Mouse (Mus musculus): ENCODE results near the gene Skiv2l. TPM values are rescaled to one million over a fixed set of nuclear protein-coding genes. Genes with fewer than 3 reads are reported as not detected.

The Skiv2l gene
- total and polyA plus RNA-seq, 2 experiments from 2014 or later: 44.5 to 98.1 TPM

GRCm38 (mm10) chr17:34896366-34896765, 46.4 kb upstream of the Skiv2l start:
- Histone ChIP-seq H3K4me3 (ENCODE audit: low read length) (no peak overlapping the region), H3K9me3 (ENCODE audit: low read length) (no peaks in the 10 kb centered on the region), H3K27me3 (ENCODE audit: insufficient read depth, low read length) (no peaks in the 10 kb centered on the region), H3K36me3 (ENCODE audit: insufficient read depth, low read length) (peaks cover 5% of the 10 kb centered on the region; the same call in 1 of the 2 replicates), H3K27ac (no peak overlapping the region), H3K4me2 (ENCODE audit: low read depth, low read length) (0 out of 2 replicates have a peak overlapping the region, but pooled peaks have one; percentile 94), H3K4me1 (ENCODE audit: insufficient read depth, low read length) (peaks cover 15% of the 10 kb centered on the region; the same call in 1 of the 2 replicates), H3K9ac (replicated peaks; ENCODE audit: low read length) (no peak overlapping the region)
- no peak for TF ChIP-seq CTCF (IDR thresholded peaks at IDR 0.05; ENCODE audit: low read depth)
- 83% methylated on average over 17 of the region's 17 CpGs for WGBS
- ATAC-seq (no peak), DNase-seq (ENCODE audit: low spot score) (no peak)

- ATAC-seq (no peak), DNase-seq (ENCODE audit: low spot score) (no peak)
- Histone ChIP-seq H3K4me2 (ENCODE audit: low read depth, low read length) (peak overlapping the region; percentile 90), H3K27ac (peak overlapping the region; percentile 91), H3K4me1 (ENCODE audit: insufficient read depth, low read length) (peaks cover 15% of the 10 kb centered on the region; the same call in 1 of the 2 replicates), H3K4me3 (ENCODE audit: low read length) (peak overlapping the region; percentile 75), H3K9me3 (ENCODE audit: low read length) (no peaks in the 10 kb centered on the region), H3K27me3 (ENCODE audit: insufficient read depth, low read length) (no peaks in the 10 kb centered on the region), H3K9ac (replicated peaks; ENCODE audit: low read length) (peak overlapping the region; percentile 85), H3K36me3 (ENCODE audit: insufficient read depth, low read length) (no peaks in the 10 kb centered on the region; the same call in 1 of the 2 replicates)
- no peak for TF ChIP-seq CTCF (IDR thresholded peaks at IDR 0.05; ENCODE audit: low read depth)
- 89% methylated on average over 15 of the region's 15 CpGs for WGBS
Observed at GRCm38 (mm10) chr17:34895724-34896123, 45.7 kb upstream of the Skiv2l start.

GRCm38 (mm10) chr17:34894801-34895530, 45.0 kb upstream of the Skiv2l start:
- DNase-seq (ENCODE audit: low spot score) (peak; percentile 45), ATAC-seq (peak; percentile 44)
- Histone ChIP-seq H3K27me3 (ENCODE audit: insufficient read depth, low read length) (no peaks in the 10 kb centered on the region), H3K27ac (peak overlapping the region; percentile 91), H3K4me2 (ENCODE audit: low read depth, low read length) (peak overlapping the region; percentile 90), H3K4me1 (ENCODE audit: insufficient read depth, low read length) (peaks cover 15% of the 10 kb centered on the region; the same call in 1 of the 2 replicates), H3K4me3 (ENCODE audit: low read length) (peak overlapping the region; percentile 75), H3K9ac (replicated peaks; ENCODE audit: low read length) (peak overlapping the region; percentile 85), H3K36me3 (ENCODE audit: insufficient read depth, low read length) (no peaks in the 10 kb centered on the region; the same call in 1 of the 2 replicates), H3K9me3 (ENCODE audit: low read length) (no peaks in the 10 kb centered on the region)
- WGBS: 6% methylated on average over 46 of the region's 51 CpGs
- TF ChIP-seq CTCF (IDR thresholded peaks at IDR 0.05; ENCODE audit: low read depth): no peak

- Histone ChIP-seq H3K27me3 (ENCODE audit: insufficient read depth, low read length) (no peaks in the 10 kb centered on the region), H3K4me1 (ENCODE audit: insufficient read depth, low read length) (peaks cover 15% of the 10 kb centered on the region; the same call in 1 of the 2 replicates), H3K27ac (peak overlapping the region; percentile 91), H3K4me3 (ENCODE audit: low read length) (peak overlapping the region; percentile 75), H3K36me3 (ENCODE audit: insufficient read depth, low read length) (no peaks in the 10 kb centered on the region; the same call in 1 of the 2 replicates), H3K4me2 (ENCODE audit: low read depth, low read length) (peak overlapping the region; percentile 90), H3K9me3 (ENCODE audit: low read length) (no peaks in the 10 kb centered on the region), H3K9ac (replicated peaks; ENCODE audit: low read length) (peak overlapping the region; percentile 85)
- peak; percentile 20; the same call in 1 of the 2 replicates for TF ChIP-seq CTCF (IDR thresholded peaks at IDR 0.05; ENCODE audit: low read depth)
- WGBS: 2% methylated on average over 21 of the region's 51 CpGs
- ATAC-seq: peak; percentile 94
- DNase-seq (ENCODE audit: low spot score): peak; percentile 99
Observed at GRCm38 (mm10) chr17:34894074-34894597, 44.1 kb upstream of the Skiv2l start.

- Histone ChIP-seq H3K9ac (replicated peaks; ENCODE audit: low read length) (peak overlapping the region; percentile 85; the same call in 1 of the 2 replicates), H3K4me1 (ENCODE audit: insufficient read depth, low read length) (peaks cover 15% of the 10 kb centered on the region; the same call in 1 of the 2 replicates), H3K4me3 (ENCODE audit: low read length) (peak overlapping the region; percentile 75), H3K4me2 (ENCODE audit: low read depth, low read length) (peak overlapping the region; percentile 90), H3K36me3 (ENCODE audit: insufficient read depth, low read length) (no peaks in the 10 kb centered on the region; the same call in 1 of the 2 replicates), H3K27ac (peak overlapping the region; percentile 91), H3K9me3 (ENCODE audit: low read length) (no peaks in the 10 kb centered on the region), H3K27me3 (ENCODE audit: insufficient read depth, low read length) (no peaks in the 10 kb centered on the region)
- 65% methylated on average over 12 of the region's 12 CpGs for WGBS
- DNase-seq (ENCODE audit: low spot score) (no peak), ATAC-seq (no peak)
- TF ChIP-seq CTCF (IDR thresholded peaks at IDR 0.05; ENCODE audit: low read depth): no peak
Observed at GRCm38 (mm10) chr17:34893072-34893824, 43.2 kb upstream of the Skiv2l start.

GRCm38 (mm10) chr17:34891377-34891776, 41.4 kb upstream of the Skiv2l start:
- peaks cover 13% of the 10 kb centered on the region; the same call in 1 of the 2 replicates for H3K4me1 ChIP-seq (ENCODE audit: insufficient read depth, low read length)
- H3K9ac ChIP-seq (replicated peaks; ENCODE audit: low read length): no peak overlapping the region
- no peak overlapping the region for H3K4me2 ChIP-seq (ENCODE audit: low read depth, low read length)
- 0 out of 2 replicates have a peak, but pooled peaks have one; percentile 9 for TF ChIP-seq CTCF (IDR thresholded peaks at IDR 0.05; ENCODE audit: low read depth)
- H3K27me3 ChIP-seq (ENCODE audit: insufficient read depth, low read length): no peaks in the 10 kb centered on the region
- no peak overlapping the region for H3K27ac ChIP-seq
- H3K9me3 ChIP-seq (ENCODE audit: low read length): no peaks in the 10 kb centered on the region
- H3K36me3 ChIP-seq (ENCODE audit: insufficient read depth, low read length): no peaks in the 10 kb centered on the region; the same call in 1 of the 2 replicates
- WGBS: 99% methylated on average over 2 of the region's 2 CpGs
- DNase-seq (ENCODE audit: low spot score) (no peak), ATAC-seq (no peak)
- no peak overlapping the region for H3K4me3 ChIP-seq (ENCODE audit: low read length)
